Mouse (Mus musculus) adrenal gland, postnatal 10 days (tissue): ENCODE data around the gene Icam4. TPM values are rescaled to one million over a fixed set of nuclear protein-coding genes. Genes with fewer than 3 reads are reported as not detected.
"Not testable (repeated sequence)": the region's sequence is repeated elsewhere in the genome, so short reads cannot be mapped to it uniquely, and the experiment has no call there.

Source experiments
- DNase-seq: peaks from one replicate; pipeline ENCODE4 v3.0.0; 2021; ENCODE audit warnings: mixed read lengths
- long read RNA-seq, 2 experiments: library from polyadenylated mRNA; stranded (forward); transcript quantifications; one replicate each; pipeline ENCODE4 v2.0.0; 2021
- total RNA-seq, 2 experiments: library from RNA; stranded (reverse); gene quantifications; 2 replicates each; pipeline ENCODE4 v1.2.3; 2021

Gene Icam4
- total RNA-seq = 1 to 10 TPM; 2.3 to 3.2 TPM
- long read RNA-seq, experiment 1, transcript Icam4-201 (3 exons, 971 nt) = major isoform, 5 of 6 reads
- long read RNA-seq, experiment 1, partial matches to known transcripts = 0 of 6 reads
- long read RNA-seq, experiment 1, other reads (novel, unspliced or antisense) = 0 of 6 reads
- long read RNA-seq, experiment 2, partial matches to known transcripts = 0 of 1 reads
- long read RNA-seq, experiment 2, other reads (novel, unspliced or antisense) = 0 of 1 reads

GRCm38 (mm10) chr9:21029291-21030054 is at the start of gene Icam4:
Gene Icam4, plus strand, starts transcription at chr9:21029373.
- DNase-seq = peak; percentile 90

- DNase-seq = no peak
Observed at GRCm38 (mm10) chr9:20979769-20980168, 49.4 kb upstream of the Icam4 start.

GRCm38 (mm10) chr9:20982171-20982570 is 47.0 kb upstream of the Icam4 start:
- no peak for DNase-seq

- DNase-seq = no peak
Observed at GRCm38 (mm10) chr9:20983169-20983568, 46.0 kb upstream of the Icam4 start.

GRCm38 (mm10) chr9:20986952-20987686 is 42.1 kb upstream of the Icam4 start:
- no peak for DNase-seq

GRCm38 (mm10) chr9:20987953-20988352 is 41.2 kb upstream of the Icam4 start:
- DNase-seq = no peak

GRCm38 (mm10) chr9:20990861-20991260 is 38.3 kb upstream of the Icam4 start:
- peak; percentile 32 for DNase-seq

- DNase-seq = no peak
Observed at GRCm38 (mm10) chr9:20991587-20991986, 37.6 kb upstream of the Icam4 start.

GRCm38 (mm10) chr9:20993165-20993898 is 35.8 kb upstream of the Icam4 start:
- no peak for DNase-seq

- DNase-seq = no peak
Observed at GRCm38 (mm10) chr9:20995069-20995468, 34.1 kb upstream of the Icam4 start.

- DNase-seq = no peak
Observed at GRCm38 (mm10) chr9:20997065-20997464, 32.1 kb upstream of the Icam4 start.

GRCm38 (mm10) chr9:20998337-20998736 is 30.8 kb upstream of the Icam4 start:
- not testable (repeated sequence) for DNase-seq

GRCm38 (mm10) chr9:21000811-21001210 is 28.4 kb upstream of the Icam4 start:
- no peak for DNase-seq

GRCm38 (mm10) chr9:21001651-21002200 is 27.4 kb upstream of the Icam4 start:
- no peak for DNase-seq

GRCm38 (mm10) chr9:21002270-21002626 is 26.9 kb upstream of the Icam4 start:
- DNase-seq = no peak

- DNase-seq = peak; percentile 94
Observed at GRCm38 (mm10) chr9:21002627-21003551, 26.3 kb upstream of the Icam4 start, which contains the start of gene Mrpl4. Gene Mrpl4, plus strand, starts transcription at chr9:21002738.

- no peak for DNase-seq
Observed at GRCm38 (mm10) chr9:21007313-21007952, 21.7 kb upstream of the Icam4 start.

GRCm38 (mm10) chr9:21008007-21008406 is 21.2 kb upstream of the Icam4 start:
- no peak for DNase-seq

- no peak for DNase-seq
Observed at GRCm38 (mm10) chr9:21010362-21010761, 18.8 kb upstream of the Icam4 start.

- not testable (repeated sequence) for DNase-seq
Observed at GRCm38 (mm10) chr9:21010939-21011541, 18.1 kb upstream of the Icam4 start.
